Mouse (Mus musculus): ENCODE results near the gene Ugt8a.

The Ugt8a gene

GRCm38 (mm10) chr3:125869873-125870272 is 68.5 kb downstream of the Ugt8a start:
- DNase-seq (ENCODE audit: low read depth in 2 of 2, low spot score in 2 of 2) = no peak

DNA sequence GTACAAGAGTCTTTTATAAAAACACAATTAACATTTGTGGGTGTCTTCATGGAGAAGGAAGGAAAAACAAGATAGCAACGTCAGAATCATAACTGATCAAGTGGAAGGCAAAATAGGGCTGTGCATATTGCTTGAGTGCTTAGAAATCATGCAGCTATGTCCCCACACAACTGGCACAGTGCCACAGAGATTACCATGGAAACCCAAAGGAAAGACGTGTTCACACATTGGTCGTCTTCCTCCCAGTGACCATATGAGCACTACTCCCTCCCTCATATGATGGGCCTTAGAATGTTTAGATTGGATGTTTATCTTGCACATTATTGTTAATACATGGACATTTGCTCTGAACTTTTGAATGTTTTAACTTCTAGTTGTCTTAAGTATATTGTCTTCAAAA is 76.8 kb downstream of the Ugt8a start:
- DNase-seq (ENCODE audit: low read depth in 2 of 2, low spot score in 2 of 2) = no peak

DNA sequence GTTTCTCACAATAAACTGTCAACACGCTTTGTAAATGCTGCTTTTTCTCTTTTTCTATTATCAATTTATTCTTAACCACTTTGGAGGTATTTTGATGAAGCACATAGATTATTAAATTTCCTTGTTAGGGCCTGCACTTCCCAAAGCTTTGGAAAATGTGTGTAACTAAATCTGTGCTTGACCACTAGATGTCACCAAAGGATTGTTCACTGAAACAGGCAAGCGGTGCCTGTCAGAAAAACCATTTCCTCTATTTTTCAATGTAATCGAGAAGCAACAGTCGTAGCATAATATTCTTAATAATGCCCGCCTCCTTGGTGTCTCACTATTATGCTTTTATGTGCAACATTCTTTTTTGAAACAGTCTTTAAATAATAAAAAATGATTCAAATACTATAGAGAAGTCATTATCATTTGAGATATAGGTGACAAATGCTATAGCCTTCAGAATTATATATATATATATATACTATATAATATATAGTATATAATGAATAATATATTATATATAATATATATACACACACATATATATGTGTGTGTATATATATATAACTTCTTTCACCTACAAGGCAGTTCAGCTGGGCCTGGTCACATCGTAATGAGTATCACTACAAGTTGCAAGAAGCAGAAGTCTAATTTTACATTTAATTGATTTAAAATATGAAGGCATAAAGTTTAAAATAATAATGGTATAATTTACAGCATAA is 89.1 kb downstream of the Ugt8a start:
- DNase-seq (ENCODE audit: low read depth in 2 of 2, low spot score in 2 of 2) = no peak

GRCm38 (mm10) chr3:125828051-125828450 is 110.4 kb downstream of the Ugt8a start:
- no peak for DNase-seq (ENCODE audit: low read depth in 2 of 2, low spot score in 2 of 2)

- no peak for DNase-seq (ENCODE audit: low read depth in 2 of 2, low spot score in 2 of 2)
Measured at GRCm38 (mm10) chr3:125827256-125827655, 111.2 kb downstream of the Ugt8a start.

DNA sequence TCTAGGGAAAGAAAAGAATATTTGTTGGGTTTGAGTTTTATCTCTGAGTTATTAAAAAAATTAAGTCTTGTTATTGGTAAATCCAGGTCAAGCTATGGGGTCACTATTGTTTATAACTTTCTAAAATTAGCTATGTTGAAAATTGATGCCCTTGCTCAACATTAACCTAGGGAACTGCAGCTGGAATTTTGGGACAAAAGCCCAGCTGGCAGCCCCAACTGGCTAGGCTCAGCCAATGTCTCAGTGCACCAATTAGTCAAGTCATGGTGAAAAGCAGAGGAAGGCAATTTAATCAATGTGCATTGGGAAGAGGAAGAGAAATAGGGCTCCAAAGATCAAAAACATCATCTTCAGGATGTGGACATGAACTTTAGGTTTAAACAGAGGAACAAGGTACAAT is 118.7 kb downstream of the Ugt8a start:
- DNase-seq (ENCODE audit: low read depth in 2 of 2, low spot score in 2 of 2) = no peak
